Mouse (Mus musculus) cerebellum, adult 18-20 months (tissue): ENCODE results near the gene March7.
A peak's percentile ranks its signal among the peaks of the same experiment; 100 is the strongest.

Experiments
- DNase-seq, 2 experiments: peaks; one replicate each; pipeline ENCODE4 v3.0.0; 2021

The March7 gene

GRCm38 (mm10) chr2:60216547-60217153, 7.0 kb downstream of the March7 start:
- no peak for DNase-seq

- DNase-seq: no peak
These were observed 7.9 kb downstream of the March7 start for GRCm38 (mm10) chr2:60217620-60218019.

GRCm38 (mm10) chr2:60221236-60221635, 11.5 kb downstream of the March7 start:
- peak; percentile 41 to 60 for DNase-seq

GRCm38 (mm10) chr2:60221954-60222353, 12.3 kb downstream of the March7 start:
- no peak for DNase-seq

GRCm38 (mm10) chr2:60223489-60223888, 13.8 kb downstream of the March7 start:
- no peak for DNase-seq

- no peak for DNase-seq
These were observed 18.8 kb downstream of the March7 start for GRCm38 (mm10) chr2:60228470-60228869.

- DNase-seq: no peak
These were observed 20.7 kb downstream of the March7 start for GRCm38 (mm10) chr2:60230361-60230760.

- no peak for DNase-seq
These were observed 23.5 kb downstream of the March7 start for GRCm38 (mm10) chr2:60233147-60233546.

GRCm38 (mm10) chr2:60234506-60234905, 24.8 kb downstream of the March7 start:
- DNase-seq: no peak

GRCm38 (mm10) chr2:60252782-60253181, 43.1 kb downstream of the March7 start:
- DNase-seq: no peak

GRCm38 (mm10) chr2:60253506-60253905, 43.8 kb downstream of the March7 start:
- DNase-seq: no peak

- no peak for DNase-seq
These were observed 47.1 kb downstream of the March7 start for GRCm38 (mm10) chr2:60256751-60257150.

- no peak for DNase-seq
These were observed 49.5 kb downstream of the March7 start for GRCm38 (mm10) chr2:60259186-60259585.

- no peak for DNase-seq
These were observed 51.1 kb downstream of the March7 start for GRCm38 (mm10) chr2:60260621-60261350.

- DNase-seq: no peak
These were observed 57.9 kb downstream of the March7 start for GRCm38 (mm10) chr2:60267567-60267966.

- no peak for DNase-seq
These were observed 60.3 kb downstream of the March7 start for GRCm38 (mm10) chr2:60269856-60270479.

- no peak for DNase-seq
These were observed 68.9 kb downstream of the March7 start for GRCm38 (mm10) chr2:60278627-60279026.

GRCm38 (mm10) chr2:60282625-60283024, 72.9 kb downstream of the March7 start:
- DNase-seq: no peak

- DNase-seq: no peak
These were observed 73.6 kb downstream of the March7 start for GRCm38 (mm10) chr2:60283208-60283750.

- peak; percentile 37 to 49 for DNase-seq
These were observed 74.2 kb downstream of the March7 start for GRCm38 (mm10) chr2:60283751-60284466.

- no peak for DNase-seq
These were observed 74.8 kb downstream of the March7 start, which contains the start of gene Cd302 for GRCm38 (mm10) chr2:60284467-60284821. TSS of gene Cd302 (minus strand) at chr2:60284488.

- no peak for DNase-seq
These were observed 75.5 kb downstream of the March7 start for GRCm38 (mm10) chr2:60285107-60285617.

- no peak for DNase-seq
These were observed 78.9 kb downstream of the March7 start for GRCm38 (mm10) chr2:60288606-60289005.
